Mouse (Mus musculus): Measurements from ENCODE around the gene Trp53i11.

Gene Trp53i11

DNA sequence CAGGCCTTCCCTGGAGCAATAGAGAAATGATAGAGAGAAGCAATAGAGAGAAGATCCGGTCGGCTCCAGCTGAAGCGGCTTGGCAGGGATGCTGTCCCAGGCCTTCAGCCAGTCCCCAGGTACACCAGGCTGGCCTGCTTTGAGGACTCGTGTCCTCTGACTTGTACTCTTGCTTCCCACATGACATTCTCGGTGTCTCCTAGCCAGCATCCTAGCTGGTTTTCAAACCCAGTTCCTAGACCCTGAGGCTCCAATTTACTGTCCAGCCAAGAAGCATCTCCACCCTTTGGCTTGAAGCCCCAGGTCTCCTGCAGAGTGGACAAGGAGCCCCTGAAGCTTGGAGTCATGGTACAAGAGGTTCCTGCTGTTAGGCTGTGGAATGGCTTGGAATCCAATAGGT lies 54.8 kb downstream of the Trp53i11 start:
- DNase-seq (ENCODE audit: low spot score in 2 of 2): no peak

- DNase-seq (ENCODE audit: low spot score in 2 of 2): no peak
Observed at GRCm38 (mm10) chr2:93243439-93244089, 56.2 kb downstream of the Trp53i11 start.

- no peak for DNase-seq (ENCODE audit: low spot score in 2 of 2)
Observed at GRCm38 (mm10) chr2:93244090-93244443, 56.7 kb downstream of the Trp53i11 start.

DNA sequence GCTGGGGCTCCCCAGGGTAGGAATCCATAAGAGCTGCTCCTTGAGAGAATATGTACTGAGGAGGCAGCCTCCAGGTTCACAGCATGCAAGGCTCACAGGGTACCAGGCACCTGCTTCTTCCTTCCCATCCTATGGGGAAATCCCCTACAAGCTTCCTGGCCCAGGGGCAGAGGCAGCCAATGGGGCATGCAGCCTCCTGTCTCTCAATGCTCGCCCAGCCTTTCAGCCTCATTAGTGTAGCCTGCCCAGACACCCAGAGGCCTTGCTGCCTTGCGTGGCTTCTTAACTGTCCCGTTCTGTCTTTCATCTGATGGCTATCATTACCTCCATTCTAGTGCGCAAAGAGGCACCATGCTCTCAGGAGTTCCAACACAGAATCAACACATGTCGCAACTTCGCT lies 61.7 kb downstream of the Trp53i11 start:
- no peak for DNase-seq (ENCODE audit: low spot score in 2 of 2)

DNA sequence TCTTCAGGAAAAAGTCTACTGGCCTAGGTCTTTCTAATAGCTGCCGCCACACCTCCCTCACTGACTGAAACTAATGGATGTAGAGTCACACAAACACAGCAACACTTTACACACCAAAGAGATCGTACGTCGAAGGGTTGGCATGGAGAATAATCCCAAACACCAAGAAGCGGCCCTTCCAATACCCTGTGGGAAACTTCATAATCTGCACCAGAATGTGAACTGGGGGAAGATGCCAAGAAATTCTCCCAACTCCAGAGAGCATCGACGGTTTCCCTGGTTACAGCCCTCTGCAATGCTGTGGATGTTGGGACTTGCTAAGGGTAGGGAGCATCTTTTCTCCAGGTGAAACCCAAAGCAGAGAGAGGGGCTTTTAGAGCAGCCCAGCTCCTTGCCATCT lies 63.3 kb downstream of the Trp53i11 start:
- DNase-seq (ENCODE audit: low spot score in 2 of 2): no peak
